Mouse (Mus musculus): ENCODE measurements around the gene Pbdc1.
"Not testable (repeated sequence)": the region's sequence is repeated elsewhere in the genome, so short reads cannot be mapped to it uniquely, and the experiment has no call there.

Pbdc1 gene

DNA sequence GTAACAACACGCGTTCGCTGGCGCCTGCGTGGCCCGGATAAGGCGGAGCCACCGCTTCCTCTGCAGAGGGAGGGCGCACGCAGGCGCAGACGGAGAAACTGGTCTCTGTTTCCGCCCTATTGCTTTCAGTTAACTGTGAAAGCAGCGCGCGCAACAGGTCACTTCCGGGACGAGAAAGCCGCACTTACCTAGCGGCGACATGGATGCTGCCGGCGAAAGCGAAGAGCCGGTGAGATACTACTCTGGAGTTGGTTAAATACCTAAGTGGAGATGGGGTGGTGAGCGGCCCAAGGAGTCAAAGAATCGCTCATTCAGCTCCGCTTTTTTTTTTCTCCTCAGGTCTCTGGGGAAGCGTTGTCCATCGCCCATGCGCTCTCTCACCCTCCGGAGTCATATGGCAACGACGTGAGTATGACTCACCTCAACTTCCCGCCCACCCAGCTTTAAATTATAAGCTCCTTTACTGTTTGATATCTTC is at the start of gene Pbdc1:
Gene Pbdc1 (plus strand): TSS at position 142 of the 478 bp plus-strand sequence.
- DNase-seq (ENCODE audit: low spot score) = peak; percentile 89

- DNase-seq (ENCODE audit: low spot score) = peak; percentile 11
Measured at GRCm38 (mm10) chrX:105037666-105038065, 41.9 kb upstream of the Pbdc1 start.

- no peak for DNase-seq (ENCODE audit: low spot score)
Measured at GRCm38 (mm10) chrX:105064294-105064693, 15.3 kb upstream of the Pbdc1 start.

GRCm38 (mm10) chrX:105064801-105065200 is 14.8 kb upstream of the Pbdc1 start:
- DNase-seq (ENCODE audit: low spot score) = no peak

GRCm38 (mm10) chrX:105069671-105070503 is 9.7 kb upstream of the Pbdc1 start:
- DNase-seq (ENCODE audit: low spot score) = peak; percentile 87

GRCm38 (mm10) chrX:105079151-105079550 is 405 bp upstream of the Pbdc1 start:
- no peak for DNase-seq (ENCODE audit: low spot score)

GRCm38 (mm10) chrX:105080096-105080495 is 540 bp downstream of the Pbdc1 start:
- DNase-seq (ENCODE audit: low spot score) = no peak

GRCm38 (mm10) chrX:105083013-105083412 is 3.5 kb downstream of the Pbdc1 start:
- DNase-seq (ENCODE audit: low spot score) = not testable (repeated sequence)

- no peak for DNase-seq (ENCODE audit: low spot score)
Measured at GRCm38 (mm10) chrX:105104175-105104574, 24.6 kb downstream of the Pbdc1 start.

DNA sequence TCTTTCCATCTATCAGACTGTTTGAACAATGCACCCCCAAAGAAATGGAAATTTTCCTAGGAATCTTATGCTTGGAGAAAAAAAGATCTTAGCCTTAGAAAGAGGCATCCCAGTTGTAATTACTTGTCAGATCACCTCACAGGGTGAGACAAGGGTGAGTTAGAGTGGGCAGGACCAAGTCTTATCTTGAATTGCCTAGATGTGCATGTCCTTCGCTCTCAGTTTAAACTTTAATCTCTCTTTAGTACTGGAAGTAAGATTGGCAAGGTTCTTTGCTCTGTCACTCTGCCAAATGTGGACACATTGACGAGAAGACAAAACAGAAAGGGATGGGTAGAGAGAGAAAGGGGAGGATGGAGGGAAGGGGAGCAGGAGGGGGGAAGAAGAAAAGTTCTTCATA is 35.4 kb downstream of the Pbdc1 start:
- DNase-seq (ENCODE audit: low spot score) = no peak

DNA sequence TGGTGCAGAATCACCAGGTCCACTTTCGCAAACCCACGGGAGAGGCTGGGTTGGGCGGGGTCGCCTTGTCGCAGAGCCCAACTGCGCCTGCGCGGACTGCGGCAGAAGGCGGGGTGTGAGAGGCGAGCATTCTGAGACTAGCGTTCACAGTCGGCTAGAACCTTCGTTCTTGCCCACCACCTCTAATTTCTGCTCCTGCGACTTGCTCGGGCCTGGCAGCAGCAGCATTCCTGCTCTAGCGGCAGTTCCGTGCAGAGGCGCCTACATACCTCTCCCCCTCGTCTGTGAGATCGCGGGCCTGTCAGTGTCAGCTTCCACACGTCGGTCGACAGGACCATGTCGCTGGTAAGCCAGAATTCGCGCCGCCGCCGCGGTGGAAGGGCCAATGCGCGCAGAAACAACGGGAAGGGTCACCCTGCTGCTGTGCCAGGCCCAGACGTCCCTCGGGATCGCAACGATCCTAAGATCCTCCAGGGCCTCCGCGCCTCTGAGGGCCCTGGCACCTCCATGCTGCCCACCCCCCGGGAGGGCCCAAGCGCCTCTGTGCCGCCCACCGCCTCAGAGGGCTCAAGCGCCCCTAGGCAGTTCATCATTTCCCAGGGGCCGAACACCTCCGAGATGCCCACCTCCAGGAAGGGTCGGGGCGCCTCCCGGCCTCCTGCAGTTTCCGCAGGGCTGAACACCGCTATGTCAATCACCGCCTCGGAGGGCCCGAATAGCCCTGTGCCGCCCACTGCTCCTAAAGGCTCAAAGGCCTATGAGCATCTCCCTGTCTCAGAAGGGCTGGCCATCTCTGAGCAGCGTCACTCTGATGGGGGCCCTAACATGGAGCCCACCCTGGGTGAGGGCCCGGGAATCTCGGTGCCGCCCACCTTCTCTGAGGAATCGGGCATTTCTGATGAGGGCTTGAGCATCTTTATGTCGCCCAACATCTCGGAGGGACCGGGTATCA is 41.0 kb downstream of the Pbdc1 start, which contains the start of gene Magee1:
Gene Magee1 (plus strand): TSS at position 104 of the 952 bp plus-strand sequence.
- DNase-seq (ENCODE audit: low spot score) = peak; percentile 48

DNA sequence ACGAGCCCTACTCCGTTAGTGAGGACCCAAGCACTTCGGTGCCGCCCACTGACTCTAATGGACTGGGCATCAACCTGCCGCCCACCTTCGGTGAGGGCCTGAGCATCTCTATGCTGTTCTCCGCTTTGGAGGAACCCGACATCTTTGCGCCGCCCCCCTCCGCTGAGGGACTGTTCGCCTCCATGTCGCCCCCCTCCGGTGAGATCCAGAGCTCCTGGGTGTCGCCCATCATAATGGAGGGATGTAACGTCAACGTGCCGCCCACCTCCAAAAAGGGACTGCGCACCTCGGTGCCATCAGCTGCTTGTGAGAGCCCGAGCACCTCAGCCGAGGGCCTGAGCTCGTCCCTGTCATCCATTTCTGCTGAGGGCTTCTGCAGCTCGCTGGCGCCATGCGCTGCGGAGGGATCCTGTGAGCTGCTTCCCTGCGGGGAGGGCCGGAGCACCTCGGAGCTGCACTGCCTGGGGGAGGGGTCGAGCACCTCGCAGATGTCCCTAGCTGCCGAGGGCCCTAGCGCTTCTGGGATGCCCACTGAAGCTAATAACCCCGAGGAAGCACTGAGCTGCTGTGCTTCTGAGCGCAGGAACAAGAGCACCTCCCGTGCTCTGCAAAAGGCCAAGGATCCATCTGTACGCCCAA is 41.8 kb downstream of the Pbdc1 start:
- DNase-seq (ENCODE audit: low spot score) = peak; percentile 52

- DNase-seq (ENCODE audit: low spot score) = no peak
Measured at GRCm38 (mm10) chrX:105124903-105125302, 45.3 kb downstream of the Pbdc1 start.

DNA sequence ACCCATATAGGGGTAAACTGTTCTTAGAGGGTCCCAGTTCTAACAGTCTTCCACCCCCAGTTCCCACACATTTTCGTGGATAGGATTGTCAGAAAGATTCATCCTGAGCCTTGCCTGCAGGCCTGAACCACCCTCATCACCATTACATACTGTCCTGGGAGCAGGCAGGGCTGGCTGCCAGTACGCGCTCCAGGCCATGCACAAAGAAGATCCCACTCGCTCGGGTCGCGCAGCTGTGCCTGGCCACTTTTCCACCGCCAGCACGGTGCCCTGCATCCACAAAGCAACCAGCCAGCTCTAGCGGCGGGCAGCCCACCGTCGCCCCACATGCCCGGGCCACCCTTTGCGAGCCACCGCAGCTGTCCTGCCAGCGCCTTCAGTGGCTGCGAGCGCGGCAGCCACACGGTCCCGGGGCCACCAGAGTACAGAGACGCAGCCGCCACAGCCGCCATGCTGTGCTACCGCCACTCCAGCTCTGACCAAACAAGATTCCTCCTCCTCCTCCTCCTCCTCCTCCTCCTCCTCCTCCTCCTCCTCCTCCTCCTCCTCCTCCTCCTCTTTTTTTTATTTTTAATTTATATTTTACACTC is 72.4 kb downstream of the Pbdc1 start:
- DNase-seq (ENCODE audit: low spot score) = no peak

- DNase-seq (ENCODE audit: low spot score) = not testable (repeated sequence)
Measured at GRCm38 (mm10) chrX:105165007-105165406, 85.5 kb downstream of the Pbdc1 start.

Measured in layer of hippocampus, adult 9-10 months (tissue).